Mouse (Mus musculus): ENCODE measurements around the gene Coq9.

GRCm38 (mm10) chr8:94903709-94904108 is 65.6 kb downstream of the Coq9 start:
- TF ChIP-seq CTCF (IDR thresholded peaks at IDR 0.05 in 2 of 3, conservative IDR thresholded peaks at IDR 0.05 in 1 of 3; ENCODE audit: control insufficient read depth in 1 of 3, insufficient read depth in 1 of 3, low read depth in 2 of 3, low read length in 3 of 3, poor library complexity in 1 of 3, severe bottlenecking in 1 of 3) (no peak), MYC (IDR thresholded peaks at IDR 0.05; ENCODE audit: low read depth, low read length) (no peak), RCOR1 (IDR thresholded peaks at IDR 0.05; ENCODE audit: low read depth, low read length) (no peak), POLR2A (IDR thresholded peaks at IDR 0.05; ENCODE audit: control insufficient read depth in 1 of 2, insufficient read depth in 1 of 2, low read depth in 1 of 2, low read length in 2 of 2, poor library complexity in 1 of 2) (no peak), SIN3A (IDR thresholded peaks at IDR 0.05; ENCODE audit: low read length) (no peak), USF1 (IDR thresholded peaks at IDR 0.05; ENCODE audit: low read depth, low read length) (no peak), ELF1 (IDR thresholded peaks at IDR 0.05; ENCODE audit: low read depth, low read length) (no peak), MEF2A (IDR thresholded peaks at IDR 0.05; ENCODE audit: extremely low read depth, insufficient replicate concordance, low read depth, low read length, poor library complexity, severe bottlenecking) (no peak)

Measured in MEL (cell line).